Mouse (Mus musculus): ENCODE results near the gene Htra2.

Gene Htra2

GRCm38 (mm10) chr6:83008659-83009058 is 46.4 kb downstream of the Htra2 start:
- DNase-seq (ENCODE audit: low read depth, low spot score): no peak

DNA sequence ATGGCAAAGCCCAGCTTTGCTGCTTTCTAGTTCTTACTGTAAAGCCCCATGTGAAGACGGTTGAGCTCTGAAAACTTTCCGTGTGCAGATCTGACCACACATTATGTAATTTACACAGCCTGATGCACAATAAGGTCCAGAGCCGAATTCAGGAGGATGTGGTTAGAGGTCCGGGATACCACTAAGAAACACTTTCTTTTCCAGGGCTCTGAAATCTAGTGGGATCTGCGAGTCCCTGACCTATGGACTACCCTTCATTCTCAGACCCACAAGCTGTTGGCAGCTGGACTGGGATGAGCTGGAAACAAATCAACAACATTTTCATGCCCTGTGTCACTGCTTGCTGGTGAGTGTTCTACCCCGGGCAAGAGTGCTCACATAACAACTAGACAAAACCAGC is 49.0 kb downstream of the Htra2 start:
- no peak for DNase-seq (ENCODE audit: low read depth, low spot score)

DNA sequence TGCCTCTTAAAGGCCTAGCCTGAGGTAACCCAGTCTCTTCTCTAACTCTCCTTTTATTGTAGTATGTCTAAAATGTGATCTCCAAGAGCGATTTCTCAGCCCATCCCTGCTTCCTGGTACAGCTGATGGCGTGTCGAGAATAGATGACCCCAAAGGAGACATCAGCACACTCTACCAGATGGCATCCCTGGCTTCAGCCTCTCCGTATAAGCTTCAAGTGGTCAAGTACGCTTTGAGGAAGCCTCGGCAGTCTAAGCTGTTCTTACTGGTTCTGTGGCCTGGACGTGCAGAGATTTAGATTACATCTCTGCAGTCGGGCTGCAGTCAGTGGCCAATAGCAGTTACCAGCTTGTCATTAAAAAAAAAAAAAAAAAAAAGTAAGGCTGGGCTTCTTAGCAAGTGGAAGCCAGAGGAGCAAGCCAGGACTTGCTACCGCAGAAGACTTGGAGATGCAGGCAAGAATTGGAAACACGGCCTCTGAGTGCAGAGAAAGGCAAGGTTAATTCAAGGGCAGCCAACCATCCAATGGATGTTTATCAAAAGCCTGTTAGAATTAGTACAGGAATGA is 49.5 kb downstream of the Htra2 start:
- DNase-seq (ENCODE audit: low read depth, low spot score): no peak

DNA sequence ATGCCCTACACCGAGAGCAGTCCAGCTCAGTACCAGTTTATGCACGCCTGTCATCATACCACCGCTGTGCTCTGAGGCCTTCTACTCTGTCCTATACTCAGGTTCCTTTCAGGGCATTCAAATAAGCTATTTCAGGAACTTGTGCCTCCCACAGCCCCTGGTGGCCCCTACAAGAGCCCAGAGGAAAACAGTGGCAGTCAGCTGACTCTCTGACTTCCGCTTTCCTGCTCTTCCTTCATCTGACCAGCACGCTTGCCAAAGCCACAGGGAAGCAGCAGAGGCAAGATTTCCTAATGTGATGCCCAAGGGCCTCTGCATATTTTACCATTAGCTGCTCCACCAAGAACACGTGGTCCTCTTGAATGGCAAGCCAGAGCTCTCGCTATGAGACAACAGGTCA is 50.2 kb downstream of the Htra2 start:
- no peak for DNase-seq (ENCODE audit: low read depth, low spot score)

DNA sequence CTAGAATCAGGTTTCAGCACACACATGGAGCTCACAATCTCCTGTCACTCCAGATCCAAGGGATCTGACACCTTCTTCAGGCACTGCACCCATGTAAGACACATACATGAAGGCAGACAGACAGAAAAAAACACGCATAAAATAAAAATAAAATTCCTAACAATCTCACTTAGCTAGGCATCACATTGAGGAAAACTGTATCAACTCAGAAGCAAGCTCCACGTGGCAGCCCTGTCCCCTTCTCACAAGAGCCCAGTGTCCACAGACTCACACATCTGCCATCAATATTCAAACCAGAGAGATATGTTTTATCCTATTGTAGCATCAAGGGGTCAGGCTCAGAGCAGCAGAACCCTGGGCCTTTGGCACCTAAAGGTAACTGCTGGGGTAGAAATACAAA is 50.8 kb downstream of the Htra2 start:
- no peak for DNase-seq (ENCODE audit: low read depth, low spot score)

GRCm38 (mm10) chr6:83003850-83004249 is 51.2 kb downstream of the Htra2 start:
- DNase-seq (ENCODE audit: low read depth, low spot score): no peak

GRCm38 (mm10) chr6:83003082-83003481 is 52.0 kb downstream of the Htra2 start:
- DNase-seq (ENCODE audit: low read depth, low spot score): no peak
